Mouse (Mus musculus): ENCODE measurements around the gene Emc6. TPM values are rescaled to one million over a fixed set of nuclear protein-coding genes. Genes with fewer than 3 reads are reported as not detected.

The Emc6 gene
- polyA plus RNA-seq, 1 experiment from 2014 or later, result 122 TPM

- Histone ChIP-seq H3K9ac (peak overlapping the region; percentile 70), H3K36me3 (peaks cover 8% of the 10 kb centered on the region), H3K4me2 (replicated peaks) (peak overlapping the region; percentile 93), H3K4me1 (peaks cover 18% of the 10 kb centered on the region), H3K27me3 (replicated peaks) (no peaks in the 10 kb centered on the region), H3K4me3 (peak overlapping the region; percentile 63), H3K9me3 (no peaks in the 10 kb centered on the region), H3K27ac (no peak overlapping the region)
- no peak; the same call in 1 of the 2 replicates for ATAC-seq (ENCODE audit: low FRiP score, low read depth)
- 4% methylated on average over 12 of the region's 12 CpGs for WGBS
Measured at GRCm38 (mm10) chr11:73199879-73200278, 23.0 kb upstream of the Emc6 start.

- peak; percentile 98 for ATAC-seq (ENCODE audit: low FRiP score, low read depth)
- Histone ChIP-seq H3K9ac (peak within 1 kb of the TSS; percentile 74), H3K9me3 (no peaks in the 10 kb centered on the region), H3K4me3 (peak within 1 kb of the TSS; percentile 63), H3K4me2 (replicated peaks) (peak within 1 kb of the TSS; percentile 93), H3K36me3 (peaks cover 10% of the 10 kb centered on the region), H3K27ac (no peak within 1 kb of the TSS), H3K27me3 (replicated peaks) (no peaks in the 10 kb centered on the region), H3K4me1 (peaks cover 18% of the 10 kb centered on the region)
- WGBS, result under 1% methylated on average over 32 of the region's 32 CpGs
Measured at GRCm38 (mm10) chr11:73199230-73199712, 22.4 kb upstream of the Emc6 start, which contains the start of gene Shpk. Shpk (plus strand) TSS chr11:73199460.

GRCm38 (mm10) chr11:73198603-73199229 lies 21.9 kb upstream of the Emc6 start, which contains the start of gene Ctns:
Ctns (minus strand) TSS chr11:73199042.
- Histone ChIP-seq H3K9ac (peak within 1 kb of the TSS; percentile 74), H3K4me1 (peaks cover 18% of the 10 kb centered on the region), H3K27ac (no peak within 1 kb of the TSS), H3K4me2 (replicated peaks) (peak within 1 kb of the TSS; percentile 93), H3K27me3 (replicated peaks) (no peaks in the 10 kb centered on the region), H3K4me3 (peak within 1 kb of the TSS; percentile 63), H3K36me3 (peaks cover 12% of the 10 kb centered on the region), H3K9me3 (no peaks in the 10 kb centered on the region)
- ATAC-seq (ENCODE audit: low FRiP score, low read depth), result peak; percentile 95
- 2% methylated on average over 22 of the region's 22 CpGs for WGBS

GRCm38 (mm10) chr11:73198190-73198589 lies 21.4 kb upstream of the Emc6 start:
- Histone ChIP-seq H3K27me3 (replicated peaks) (no peaks in the 10 kb centered on the region), H3K9ac (peak overlapping the region; percentile 74), H3K9me3 (no peaks in the 10 kb centered on the region), H3K27ac (no peak overlapping the region), H3K36me3 (peaks cover 12% of the 10 kb centered on the region), H3K4me2 (replicated peaks) (peak overlapping the region; percentile 93), H3K4me1 (peaks cover 18% of the 10 kb centered on the region), H3K4me3 (peak overlapping the region; percentile 63)
- ATAC-seq (ENCODE audit: low FRiP score, low read depth), result no peak
- WGBS, result 6% methylated on average over 1 of the region's 1 CpGs

- Histone ChIP-seq H3K4me1 (peaks cover 12% of the 10 kb centered on the region), H3K4me3 (no peak overlapping the region), H3K9ac (no peak overlapping the region), H3K36me3 (peaks cover 46% of the 10 kb centered on the region), H3K27ac (no peak overlapping the region), H3K9me3 (no peaks in the 10 kb centered on the region), H3K27me3 (replicated peaks) (no peaks in the 10 kb centered on the region), H3K4me2 (replicated peaks) (no peak overlapping the region)
- 81% methylated on average over 2 of the region's 2 CpGs for WGBS
- ATAC-seq (ENCODE audit: low FRiP score, low read depth), result no peak
Measured at GRCm38 (mm10) chr11:73194444-73194843, 17.6 kb upstream of the Emc6 start.

GRCm38 (mm10) chr11:73193047-73193446 lies 16.2 kb upstream of the Emc6 start:
- WGBS, result 81% methylated on average over 6 of the region's 6 CpGs
- Histone ChIP-seq H3K27me3 (replicated peaks) (no peaks in the 10 kb centered on the region), H3K9me3 (no peaks in the 10 kb centered on the region), H3K36me3 (peaks cover 59% of the 10 kb centered on the region), H3K4me1 (peaks cover 6% of the 10 kb centered on the region), H3K9ac (no peak overlapping the region), H3K4me3 (no peak overlapping the region), H3K4me2 (replicated peaks) (no peak overlapping the region), H3K27ac (no peak overlapping the region)
- ATAC-seq (ENCODE audit: low FRiP score, low read depth), result no peak

GRCm38 (mm10) chr11:73187231-73187630 lies 10.4 kb upstream of the Emc6 start:
- Histone ChIP-seq H3K36me3 (peaks cover 90% of the 10 kb centered on the region), H3K9me3 (no peaks in the 10 kb centered on the region), H3K9ac (no peak overlapping the region), H3K4me2 (replicated peaks) (no peak overlapping the region), H3K27me3 (replicated peaks) (no peaks in the 10 kb centered on the region), H3K4me3 (no peak overlapping the region), H3K27ac (no peak overlapping the region), H3K4me1 (no peaks in the 10 kb centered on the region)
- 88% methylated on average over 6 of the region's 6 CpGs for WGBS
- no peak for ATAC-seq (ENCODE audit: low FRiP score, low read depth)

GRCm38 (mm10) chr11:73185872-73186615 lies 9.2 kb upstream of the Emc6 start:
- Histone ChIP-seq H3K4me1 (no peaks in the 10 kb centered on the region), H3K9ac (no peak overlapping the region), H3K27me3 (replicated peaks) (no peaks in the 10 kb centered on the region), H3K27ac (no peak overlapping the region), H3K4me2 (replicated peaks) (no peak overlapping the region), H3K4me3 (no peak overlapping the region), H3K36me3 (peaks cover 82% of the 10 kb centered on the region), H3K9me3 (no peaks in the 10 kb centered on the region)
- 91% methylated on average over 10 of the region's 10 CpGs for WGBS
- no peak for ATAC-seq (ENCODE audit: low FRiP score, low read depth)

GRCm38 (mm10) chr11:73177895-73178294 lies 1.1 kb upstream of the Emc6 start:
- Histone ChIP-seq H3K4me1 (peaks cover 25% of the 10 kb centered on the region), H3K9ac (peak overlapping the region; percentile 83), H3K27ac (0 out of 2 replicates have a peak overlapping the region, but pooled peaks have one; percentile 79), H3K4me2 (replicated peaks) (peak overlapping the region; percentile 73), H3K27me3 (replicated peaks) (no peaks in the 10 kb centered on the region), H3K9me3 (no peaks in the 10 kb centered on the region), H3K36me3 (peaks cover 20% of the 10 kb centered on the region), H3K4me3 (peak overlapping the region; percentile 93)
- no peak for ATAC-seq (ENCODE audit: low FRiP score, low read depth)
- 3% methylated on average over 2 of the region's 2 CpGs for WGBS

- Histone ChIP-seq H3K9ac (peak overlapping the region; percentile 83), H3K4me3 (peak overlapping the region; percentile 93), H3K4me2 (replicated peaks) (peak overlapping the region; percentile 73), H3K36me3 (peaks cover 18% of the 10 kb centered on the region), H3K9me3 (no peaks in the 10 kb centered on the region), H3K4me1 (peaks cover 25% of the 10 kb centered on the region), H3K27ac (peak overlapping the region; percentile 79), H3K27me3 (replicated peaks) (no peaks in the 10 kb centered on the region)
- under 1% methylated on average over 28 of the region's 28 CpGs for WGBS
- ATAC-seq (ENCODE audit: low FRiP score, low read depth), result peak; percentile 67
Measured at GRCm38 (mm10) chr11:73177509-73177875, 655 bp upstream of the Emc6 start.

- peaks cover 25% of the 10 kb centered on the region for H3K4me1 ChIP-seq
- WGBS, result under 1% methylated on average over 15 of the region's 15 CpGs
Measured at GRCm38 (mm10) chr11:73176186-73176585, 651 bp downstream of the Emc6 start.

GRCm38 (mm10) chr11:73175612-73176011 lies 1.2 kb downstream of the Emc6 start:
- Histone ChIP-seq H3K27ac (no peak overlapping the region), H3K4me2 (replicated peaks) (peak overlapping the region; percentile 73), H3K9me3 (no peaks in the 10 kb centered on the region), H3K36me3 (peaks cover 18% of the 10 kb centered on the region), H3K4me3 (peak overlapping the region; percentile 93), H3K27me3 (replicated peaks) (no peaks in the 10 kb centered on the region), H3K4me1 (peaks cover 25% of the 10 kb centered on the region), H3K9ac (peak overlapping the region; percentile 86)
- WGBS, result 48% methylated on average over 8 of the region's 8 CpGs
- no peak for ATAC-seq (ENCODE audit: low FRiP score, low read depth)

More at GRCm38 (mm10) chr11:73176186-73176585, 651 bp downstream of the Emc6 start:
- H3K36me3 ChIP-seq, result peaks cover 18% of the 10 kb centered on the region
- peak overlapping the region; percentile 86 for H3K9ac ChIP-seq
- peak overlapping the region; percentile 93 for H3K4me3 ChIP-seq
- no peaks in the 10 kb centered on the region for H3K27me3 ChIP-seq (replicated peaks)
- no peaks in the 10 kb centered on the region for H3K9me3 ChIP-seq
- peak overlapping the region; percentile 73 for H3K4me2 ChIP-seq (replicated peaks)
- ATAC-seq (ENCODE audit: low FRiP score, low read depth), result no peak
- peak overlapping the region; percentile 57; the same call in 1 of the 2 replicates for H3K27ac ChIP-seq

Measured in neural tube, embryonic 12.5 days (tissue).